In the genomic region with DNA sequence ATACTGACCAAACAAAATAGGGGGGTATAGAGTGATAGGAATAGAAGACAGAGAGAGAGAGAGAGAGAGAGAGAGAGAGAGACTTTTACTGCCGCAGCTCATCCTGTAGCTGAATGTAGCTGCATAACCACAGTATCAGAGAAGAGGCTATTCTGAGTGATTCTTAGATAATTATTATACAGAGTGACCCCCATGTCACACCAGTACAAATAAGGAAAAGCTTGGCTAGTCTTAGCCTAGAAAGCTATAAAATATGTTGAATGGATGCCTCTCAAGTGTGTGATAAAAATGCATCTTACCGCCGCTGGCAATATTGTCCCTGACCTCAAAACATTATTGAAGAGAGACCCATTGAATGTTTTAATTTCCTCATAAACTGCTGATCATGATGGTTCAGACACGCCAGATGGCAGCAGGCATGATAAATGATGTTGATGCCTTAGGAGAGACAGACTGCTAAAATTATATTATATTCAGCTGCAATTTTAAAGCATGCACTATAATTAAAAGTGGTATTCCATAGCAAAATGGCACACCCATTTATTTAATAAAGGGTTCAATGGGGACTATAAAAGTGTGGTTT, we compare ENCODE assay signal across 23 mouse cellular contexts.
A peak's percentile ranks its signal among the peaks of the same experiment; 100 is the strongest.
DNase-seq lines count a peak whose midpoint lies in the region; ATAC-seq and TF ChIP-seq lines count a peak whose summit lies in the region.
"Had no signal": no experiment of that assay in that cellular context is flagged by ENCODE, and none has a peak within 500 bp of the region (broad histone marks: within the 10 kb centered on the region; RNA-seq: fewer than 3 reads in every experiment).

No protein-coding gene starts in this region.

- WGBS in hindbrain, postnatal 0 days: 69% methylated on average over 4 of the region's 4 CpGs
- WGBS in hindbrain, embryonic 13.5 days: 70% methylated on average over 4 of the region's 4 CpGs
- 91% methylated on average over 4 of the region's 4 CpGs for WGBS in midbrain, postnatal 0 days
- WGBS in midbrain, embryonic 14.5 days: 90% methylated on average over 4 of the region's 4 CpGs
- 44% methylated on average over 4 of the region's 4 CpGs for WGBS in neural tube, embryonic 14.5 days

- H3K27ac ChIP-seq in hindbrain, postnatal 0 days: no peak overlapping the region
- H3K27ac ChIP-seq in hindbrain, embryonic 13.5 days: no peak overlapping the region
- no peak overlapping the region for H3K27ac ChIP-seq in midbrain, postnatal 0 days (ENCODE audit: low read depth, low read length)
- H3K27ac ChIP-seq in midbrain, embryonic 14.5 days (replicated peaks; ENCODE audit: low read depth, low read length): no peak overlapping the region
- no peak overlapping the region for H3K27ac ChIP-seq in neural tube, embryonic 14.5 days (ENCODE audit: low read depth, low read length)
- H3K27ac ChIP-seq: embryonic facial prominence, embryonic 15.5 days; forebrain, embryonic 10.5 days; heart, adult 2 months; heart, embryonic 15.5 days had no signal

- no peaks in the 10 kb centered on the region for H3K27me3 ChIP-seq in hindbrain, postnatal 0 days (ENCODE audit: insufficient read depth, low read length)
- H3K27me3 ChIP-seq in hindbrain, embryonic 13.5 days: no peaks in the 10 kb centered on the region
- H3K27me3 ChIP-seq in midbrain, postnatal 0 days (ENCODE audit: insufficient read depth, low read length): no peaks in the 10 kb centered on the region
- no peaks in the 10 kb centered on the region for H3K27me3 ChIP-seq in midbrain, embryonic 14.5 days (ENCODE audit: control insufficient read depth, insufficient read depth, low read length)
- H3K27me3 ChIP-seq in neural tube, embryonic 14.5 days (ENCODE audit: control insufficient read depth, insufficient read depth, low read length): no peaks in the 10 kb centered on the region
- H3K27me3 ChIP-seq: embryonic facial prominence, embryonic 15.5 days; heart, embryonic 15.5 days had no signal

- H3K36me3 ChIP-seq in hindbrain, postnatal 0 days (ENCODE audit: insufficient read depth, low read length): no peaks in the 10 kb centered on the region
- H3K36me3 ChIP-seq in hindbrain, embryonic 13.5 days: no peaks in the 10 kb centered on the region
- H3K36me3 ChIP-seq in midbrain, postnatal 0 days (ENCODE audit: insufficient read depth, low read length): no peaks in the 10 kb centered on the region
- H3K36me3 ChIP-seq in midbrain, embryonic 14.5 days (ENCODE audit: control insufficient read depth, insufficient read depth, low read length): no peaks in the 10 kb centered on the region
- no peaks in the 10 kb centered on the region for H3K36me3 ChIP-seq in neural tube, embryonic 14.5 days (ENCODE audit: control insufficient read depth, insufficient read depth, low read length)
- H3K36me3 ChIP-seq: embryonic facial prominence, embryonic 15.5 days; forebrain, embryonic 10.5 days; heart, embryonic 15.5 days had no signal

- H3K9me3 ChIP-seq in hindbrain, postnatal 0 days (ENCODE audit: low read length): no peaks in the 10 kb centered on the region
- no peaks in the 10 kb centered on the region for H3K9me3 ChIP-seq in hindbrain, embryonic 13.5 days
- no peaks in the 10 kb centered on the region for H3K9me3 ChIP-seq in midbrain, postnatal 0 days (ENCODE audit: low read length)
- H3K9me3 ChIP-seq in midbrain, embryonic 14.5 days (ENCODE audit: control insufficient read depth, low read length): no peaks in the 10 kb centered on the region
- no peaks in the 10 kb centered on the region for H3K9me3 ChIP-seq in neural tube, embryonic 14.5 days (ENCODE audit: control insufficient read depth, low read length)
- H3K9me3 ChIP-seq: embryonic facial prominence, embryonic 15.5 days; forebrain, embryonic 10.5 days; heart, embryonic 15.5 days had no signal

- no peak for TF ChIP-seq CTCF in hindbrain, postnatal 0 days (IDR thresholded peaks at IDR 0.05; ENCODE audit: low read depth)
- no peak for TF ChIP-seq CTCF in midbrain, postnatal 0 days (IDR thresholded peaks at IDR 0.05)

- no peak overlapping the region for H3K4me3 ChIP-seq in hindbrain, postnatal 0 days (ENCODE audit: low read length)
- no peak overlapping the region for H3K4me3 ChIP-seq in hindbrain, embryonic 13.5 days
- no peak overlapping the region for H3K4me3 ChIP-seq in midbrain, postnatal 0 days (ENCODE audit: low read depth, low read length)
- no peak overlapping the region for H3K4me3 ChIP-seq in midbrain, embryonic 14.5 days (replicated peaks; ENCODE audit: low read depth, low read length)
- H3K4me3 ChIP-seq in neural tube, embryonic 14.5 days (ENCODE audit: low read depth, low read length): no peak overlapping the region
- H3K4me3 ChIP-seq: embryonic facial prominence, embryonic 15.5 days; erythroblast, embryonic 14.5 days; forebrain, embryonic 10.5 days; heart, adult 2 months; heart, embryonic 15.5 days had no signal

- ATAC-seq in hindbrain, postnatal 0 days: peak; percentile 15; the same call in 1 of the 2 replicates
- ATAC-seq in hindbrain, embryonic 13.5 days (ENCODE audit: low FRiP score): no peak
- no peak for ATAC-seq in midbrain, postnatal 0 days (ENCODE audit: low FRiP score)
- no peak for ATAC-seq in midbrain, embryonic 14.5 days (ENCODE audit: low FRiP score, low TSS enrichment)
- peak; percentile 77 for ATAC-seq in neural tube, embryonic 14.5 days (ENCODE audit: low read depth)
- ATAC-seq: forebrain, embryonic 14.5 days had no signal

- no peaks in the 10 kb centered on the region for H3K4me1 ChIP-seq in hindbrain, postnatal 0 days (ENCODE audit: insufficient read depth, low read length)
- no peaks in the 10 kb centered on the region for H3K4me1 ChIP-seq in hindbrain, embryonic 13.5 days (replicated peaks)
- H3K4me1 ChIP-seq in midbrain, postnatal 0 days (ENCODE audit: insufficient read depth, low read length): no peaks in the 10 kb centered on the region
- H3K4me1 ChIP-seq in midbrain, embryonic 14.5 days (ENCODE audit: control insufficient read depth, insufficient read depth, low read length): no peaks in the 10 kb centered on the region
- no peaks in the 10 kb centered on the region for H3K4me1 ChIP-seq in neural tube, embryonic 14.5 days (ENCODE audit: control insufficient read depth, insufficient read depth, low read length)
- H3K4me1 ChIP-seq: embryonic facial prominence, embryonic 15.5 days; forebrain, embryonic 10.5 days; heart, embryonic 15.5 days had no signal

- H3K4me2 ChIP-seq in hindbrain, postnatal 0 days (ENCODE audit: low read depth, low read length): no peak overlapping the region
- H3K4me2 ChIP-seq in hindbrain, embryonic 13.5 days: no peak overlapping the region
- no peak overlapping the region for H3K4me2 ChIP-seq in midbrain, postnatal 0 days (ENCODE audit: low read depth, low read length, poor library complexity, severe bottlenecking)
- H3K4me2 ChIP-seq in midbrain, embryonic 14.5 days (ENCODE audit: low read length): no peak overlapping the region
- H3K4me2 ChIP-seq in neural tube, embryonic 14.5 days (ENCODE audit: low read depth, low read length): no peak overlapping the region
- H3K4me2 ChIP-seq: embryonic facial prominence, embryonic 15.5 days; heart, embryonic 11.5 days; heart, embryonic 15.5 days had no signal

- H3K9ac ChIP-seq in hindbrain, postnatal 0 days (replicated peaks; ENCODE audit: low read length): no peak overlapping the region
- no peak overlapping the region for H3K9ac ChIP-seq in hindbrain, embryonic 13.5 days
- H3K9ac ChIP-seq in midbrain, postnatal 0 days (replicated peaks; ENCODE audit: low read length, poor library complexity, severe bottlenecking): no peak overlapping the region
- H3K9ac ChIP-seq in midbrain, embryonic 14.5 days (replicated peaks; ENCODE audit: low read length): no peak overlapping the region
- no peak overlapping the region for H3K9ac ChIP-seq in neural tube, embryonic 14.5 days (replicated peaks; ENCODE audit: low read depth, low read length)
- H3K9ac ChIP-seq: embryonic facial prominence, embryonic 15.5 days; heart, embryonic 15.5 days had no signal

- DNase-seq in hindbrain, postnatal 0 days (ENCODE audit: low spot score): peak; percentile 33
- DNase-seq in midbrain, postnatal 0 days (ENCODE audit: low spot score): peak; percentile 29
- DNase-seq in midbrain, embryonic 14.5 days: no peak
- peak; percentile 1 for DNase-seq in mesoderm, embryonic 11.5 days (ENCODE audit: low read depth, low spot score)
- DNase-seq in heart, adult 18-20 months: no peak
- DNase-seq in spleen, postnatal 10 days (ENCODE audit: low spot score in 2 of 2): no peak
- DNase-seq: adrenal gland, adult 2 months; adrenal gland, postnatal 25 days; cerebellum, adult 11 months; cerebellum, adult 8-10 months; cerebellum, postnatal 14 days; embryo, embryonic 11 days; gastrocnemius, postnatal 10 days; heart, adult 2 months; heart, postnatal 14 days had no signal

Comparison
In these comparisons a context has a peak if more than half of its experiments do, and no peak if none do; other contexts are left out.
1. ATAC-seq: peak in hindbrain, postnatal 0 days (single experiment) and neural tube, embryonic 14.5 days (single experiment); none in hindbrain, embryonic 13.5 days (single experiment), midbrain, postnatal 0 days (single experiment) and midbrain, embryonic 14.5 days (single experiment).
2. DNase-seq: peak in hindbrain, postnatal 0 days (single experiment), midbrain, postnatal 0 days (single experiment) and mesoderm, embryonic 11.5 days (single experiment); none in midbrain, embryonic 14.5 days (single experiment), heart, adult 18-20 months (0 of 2) and spleen, postnatal 10 days (0 of 2).